Mouse (Mus musculus) left cerebral cortex, postnatal 4 days (tissue): ENCODE data around the gene Pex5l. TPM values are rescaled to one million over a fixed set of nuclear protein-coding genes. Genes with fewer than 3 reads are reported as not detected.

ENCODE experiments used
- DNase-seq: peaks from one replicate; pipeline ENCODE4 v3.0.0-alpha.2; 2022
- intact Hi-C: fragments of 180-260 bp; cut with DNase I; formaldehyde crosslinking; loops from one replicate; pipeline ENCODE4 v1.15.1; 2025
- total RNA-seq, 2 experiments: library from RNA; stranded (reverse); gene quantifications; 2 replicates each; pipeline ENCODE4 v1.2.3; 2021

Gene Pex5l
- total RNA-seq, 2 experiments from 2014 or later: 54.6 to 58.9 TPM

- DNase-seq: no peak
- intact Hi-C loops: no loop called here
Observed at GRCm38 (mm10) chr3:33068146-33068545, 74.9 kb downstream of the Pex5l start.

GRCm38 (mm10) chr3:33063590-33063989 lies 79.5 kb downstream of the Pex5l start:
- intact Hi-C loops: no loop called here
- no peak for DNase-seq

GRCm38 (mm10) chr3:33061428-33061827 lies 81.6 kb downstream of the Pex5l start:
- no peak for DNase-seq
- intact Hi-C loops: no loop called here

GRCm38 (mm10) chr3:33061016-33061415 lies 82.0 kb downstream of the Pex5l start:
- no peak for DNase-seq
- intact Hi-C loops: no loop called here

GRCm38 (mm10) chr3:33060343-33060937 lies 82.6 kb downstream of the Pex5l start:
- no peak for DNase-seq
- intact Hi-C loops: no loop called here

GRCm38 (mm10) chr3:33048304-33048703 lies 94.7 kb downstream of the Pex5l start:
- intact Hi-C loops: loop anchor here (10.0 kb wide), 1 partner anchor 746 kb away; the partner anchor contains the start of gene Ttc14

GRCm38 (mm10) chr3:33044799-33045106 lies 98.3 kb downstream of the Pex5l start:
- DNase-seq: no peak
- intact Hi-C loops: loop anchor here (10.0 kb wide), 1 partner anchor 750 kb away; the partner anchor contains the start of gene Ttc14

More at GRCm38 (mm10) chr3:33048304-33048703, 94.7 kb downstream of the Pex5l start:
- DNase-seq: peak; percentile 21

GRCm38 (mm10) chr3:33043896-33044798 lies 98.9 kb downstream of the Pex5l start:
- peak; percentile 10 for DNase-seq
- intact Hi-C loops: loop anchor here (10.0 kb wide), 1 partner anchor 751 kb away; the partner anchor contains the start of gene Ttc14

GRCm38 (mm10) chr3:33024566-33024965 lies 118.5 kb downstream of the Pex5l start:
- intact Hi-C loops: no loop called here
- DNase-seq: no peak

GRCm38 (mm10) chr3:33003901-33004300 lies 139.1 kb downstream of the Pex5l start:
- intact Hi-C loops: no loop called here

GRCm38 (mm10) chr3:33001769-33002168 lies 141.3 kb downstream of the Pex5l start:
- DNase-seq: peak; percentile 30

More at GRCm38 (mm10) chr3:33003901-33004300, 139.1 kb downstream of the Pex5l start:
- DNase-seq: no peak

GRCm38 (mm10) chr3:33000383-33001015 lies 142.5 kb downstream of the Pex5l start:
- intact Hi-C loops: no loop called here
- no peak for DNase-seq

More at GRCm38 (mm10) chr3:33001769-33002168, 141.3 kb downstream of the Pex5l start:
- intact Hi-C loops: no loop called here

GRCm38 (mm10) chr3:32991713-32992575 lies 151.1 kb downstream of the Pex5l start:
- intact Hi-C loops: no loop called here

GRCm38 (mm10) chr3:32987806-32988205 lies 155.2 kb downstream of the Pex5l start:
- intact Hi-C loops: no loop called here
- no peak for DNase-seq

More at GRCm38 (mm10) chr3:32991713-32992575, 151.1 kb downstream of the Pex5l start:
- DNase-seq: no peak

- no peak for DNase-seq
- intact Hi-C loops: no loop called here
Observed at GRCm38 (mm10) chr3:32985141-32985540, 157.9 kb downstream of the Pex5l start.

- no peak for DNase-seq
- intact Hi-C loops: no loop called here
Observed at GRCm38 (mm10) chr3:32979981-32980380, 163.1 kb downstream of the Pex5l start.

- intact Hi-C loops: no loop called here
Observed at GRCm38 (mm10) chr3:32979238-32979637, 163.8 kb downstream of the Pex5l start.

GRCm38 (mm10) chr3:32970257-32970656 lies 172.8 kb downstream of the Pex5l start:
- no peak for DNase-seq
- intact Hi-C loops: no loop called here

More at GRCm38 (mm10) chr3:32979238-32979637, 163.8 kb downstream of the Pex5l start:
- no peak for DNase-seq

GRCm38 (mm10) chr3:32968671-32969425 lies 174.2 kb downstream of the Pex5l start:
- DNase-seq: no peak
- intact Hi-C loops: no loop called here
